Mouse (Mus musculus) ES-Bruce4 (cell line): ENCODE measurements around the gene Tssk3.

Experiments used
- EP300 ChIP-seq: IDR thresholded peaks from 2 replicates; pipeline ENCODE4 v1.6.1; 2011; ENCODE audit warnings: low read depth, low read length; ENCODE audit not compliant: insufficient read depth
- POLR2A ChIP-seq: IDR thresholded peaks from one replicate; pipeline ENCODE4 v1.8.1; 2011; ENCODE audit warnings: low read length; ENCODE audit not compliant: insufficient read depth

GRCm38 (mm10) chr4:129518519-129518918 is 27.7 kb upstream of the Tssk3 start:
- no peak for TF ChIP-seq POLR2A
- no peak for TF ChIP-seq EP300
